Mouse (Mus musculus): Measurements from ENCODE around the gene Fbxl2. TPM values are rescaled to one million over a fixed set of nuclear protein-coding genes. Genes with fewer than 3 reads are reported as not detected.

The Fbxl2 gene
- polyA plus RNA-seq, 1 experiment, result 0.70 TPM

GRCm38 (mm10) chr9:114052866-114053265, 6.9 kb upstream of the Fbxl2 start:
- Histone ChIP-seq H3K9me3 (peaks cover 21% of the 10 kb centered on the region), H3K4me3 (replicated peaks) (no peak overlapping the region), H3K36me3 (replicated peaks; ENCODE audit: low read length) (no peaks in the 10 kb centered on the region), H3K27me3 (replicated peaks) (peaks cover 31% of the 10 kb centered on the region), H3K4me1 (peaks cover 6% of the 10 kb centered on the region; the same call in 1 of the 2 replicates)
- TF ChIP-seq GATA1 (IDR thresholded peaks at IDR 0.05; ENCODE audit: borderline replicate concordance, low read length) (no peak), FLI1 (IDR thresholded peaks at IDR 0.05; ENCODE audit: low read length) (no peak)

DNA sequence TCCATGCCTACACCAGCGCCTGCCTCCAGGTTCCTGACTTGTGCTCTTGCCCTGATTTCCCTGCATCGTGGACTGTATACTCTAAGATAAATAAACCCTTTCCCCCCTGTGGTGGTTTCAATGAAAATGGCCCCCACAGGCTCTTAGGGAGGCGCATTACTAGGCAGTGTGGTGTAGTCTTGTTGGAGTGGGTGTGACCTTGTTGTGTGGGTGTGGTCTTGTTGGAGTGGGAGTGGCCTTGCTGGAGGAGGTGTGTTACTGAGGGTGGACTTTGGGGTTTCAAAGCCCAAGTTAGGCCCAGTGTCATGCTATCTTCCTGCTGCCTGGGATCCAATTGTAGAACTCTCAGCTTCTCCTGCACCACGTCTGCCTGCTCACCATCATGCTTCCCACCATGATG, 6.0 kb upstream of the Fbxl2 start:
- Histone ChIP-seq H3K27me3 (replicated peaks) (peaks cover 23% of the 10 kb centered on the region), H3K36me3 (replicated peaks; ENCODE audit: low read length) (no peaks in the 10 kb centered on the region), H3K4me3 (replicated peaks) (no peak overlapping the region), H3K9me3 (peaks cover 28% of the 10 kb centered on the region), H3K4me1 (no peaks in the 10 kb centered on the region; the same call in 1 of the 2 replicates)
- no peak for TF ChIP-seq FLI1 (IDR thresholded peaks at IDR 0.05; ENCODE audit: low read length)
- TF ChIP-seq GATA1 (IDR thresholded peaks at IDR 0.05; ENCODE audit: borderline replicate concordance, low read length), result no peak

GRCm38 (mm10) chr9:114050778-114051177, 4.8 kb upstream of the Fbxl2 start:
- Histone ChIP-seq H3K36me3 (replicated peaks; ENCODE audit: low read length) (no peaks in the 10 kb centered on the region), H3K4me3 (replicated peaks) (peak overlapping the region; percentile 30), H3K27me3 (replicated peaks) (peaks cover 10% of the 10 kb centered on the region), H3K9me3 (peaks cover 40% of the 10 kb centered on the region), H3K4me1 (no peaks in the 10 kb centered on the region; the same call in 1 of the 2 replicates)
- no peak for TF ChIP-seq FLI1 (IDR thresholded peaks at IDR 0.05; ENCODE audit: low read length)
- no peak for TF ChIP-seq GATA1 (IDR thresholded peaks at IDR 0.05; ENCODE audit: borderline replicate concordance, low read length)

GRCm38 (mm10) chr9:114050106-114050505, 4.1 kb upstream of the Fbxl2 start:
- no peaks in the 10 kb centered on the region for H3K36me3 ChIP-seq (replicated peaks; ENCODE audit: low read length)
- no peaks in the 10 kb centered on the region; the same call in 1 of the 2 replicates for H3K4me1 ChIP-seq
- H3K4me3 ChIP-seq (replicated peaks), result no peak overlapping the region
- peaks cover 40% of the 10 kb centered on the region for H3K9me3 ChIP-seq
- TF ChIP-seq GATA1 (IDR thresholded peaks at IDR 0.05; ENCODE audit: borderline replicate concordance, low read length) (no peak), FLI1 (IDR thresholded peaks at IDR 0.05; ENCODE audit: low read length) (no peak)
- peaks cover 3% of the 10 kb centered on the region for H3K27me3 ChIP-seq (replicated peaks)

DNA sequence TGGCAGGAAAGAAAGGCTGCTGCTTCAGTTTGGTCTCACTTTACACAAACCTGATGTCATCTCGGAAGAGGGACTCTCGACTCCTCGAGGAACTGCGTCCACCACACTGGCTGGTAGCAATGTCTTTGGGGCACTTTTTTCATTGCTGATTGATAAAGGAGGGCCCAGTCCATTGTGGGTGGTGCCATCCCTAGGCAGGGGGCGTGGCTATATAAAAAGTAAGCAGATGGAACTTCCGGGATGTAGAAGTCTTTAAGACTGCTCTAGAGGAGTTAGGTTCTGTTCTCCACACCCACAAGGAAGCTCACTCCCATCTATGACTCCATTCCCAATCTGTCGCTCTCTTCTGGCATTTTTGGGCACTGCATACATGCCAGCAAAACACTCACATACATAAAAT, 685 bp upstream of the Fbxl2 start:
- TF ChIP-seq GATA1 (IDR thresholded peaks at IDR 0.05; ENCODE audit: borderline replicate concordance, low read length) (no peak), FLI1 (IDR thresholded peaks at IDR 0.05; ENCODE audit: low read length) (no peak)

DNA sequence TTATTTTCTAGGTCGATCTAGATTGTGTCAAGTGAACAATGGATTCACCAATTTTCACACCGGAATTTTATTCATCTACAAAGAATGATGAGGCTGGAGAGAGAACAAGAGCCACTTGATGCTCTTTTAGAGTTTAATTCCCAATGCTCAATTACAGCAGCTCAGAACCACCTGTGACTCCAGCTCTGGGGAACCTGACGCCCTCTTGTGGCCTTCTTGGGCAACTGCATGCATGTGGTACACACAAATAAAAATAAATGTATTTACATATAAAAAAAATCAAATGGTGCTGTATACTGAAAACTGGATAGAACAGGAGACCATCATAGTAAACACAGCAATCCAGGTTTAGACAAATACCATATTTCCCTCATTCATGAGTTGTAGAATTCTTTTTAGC, 1.5 kb downstream of the Fbxl2 start:
- no peaks in the 10 kb centered on the region for H3K4me1 ChIP-seq
- H3K36me3 ChIP-seq (replicated peaks; ENCODE audit: low read length), result no peaks in the 10 kb centered on the region
- H3K27me3 ChIP-seq (replicated peaks), result peaks cover 4% of the 10 kb centered on the region
- H3K9me3 ChIP-seq, result peaks cover 34% of the 10 kb centered on the region
- TF ChIP-seq FLI1 (IDR thresholded peaks at IDR 0.05; ENCODE audit: low read length) (no peak), GATA1 (IDR thresholded peaks at IDR 0.05; ENCODE audit: borderline replicate concordance, low read length) (no peak)
- no peak overlapping the region for H3K4me3 ChIP-seq (replicated peaks)

More for the DNA sequence above, 685 bp upstream of the Fbxl2 start:
- Histone ChIP-seq H3K27me3 (replicated peaks) (peaks cover 4% of the 10 kb centered on the region), H3K36me3 (replicated peaks; ENCODE audit: low read length) (no peaks in the 10 kb centered on the region), H3K9me3 (peaks cover 40% of the 10 kb centered on the region), H3K4me1 (no peaks in the 10 kb centered on the region; the same call in 1 of the 2 replicates), H3K4me3 (replicated peaks) (no peak overlapping the region)

DNA sequence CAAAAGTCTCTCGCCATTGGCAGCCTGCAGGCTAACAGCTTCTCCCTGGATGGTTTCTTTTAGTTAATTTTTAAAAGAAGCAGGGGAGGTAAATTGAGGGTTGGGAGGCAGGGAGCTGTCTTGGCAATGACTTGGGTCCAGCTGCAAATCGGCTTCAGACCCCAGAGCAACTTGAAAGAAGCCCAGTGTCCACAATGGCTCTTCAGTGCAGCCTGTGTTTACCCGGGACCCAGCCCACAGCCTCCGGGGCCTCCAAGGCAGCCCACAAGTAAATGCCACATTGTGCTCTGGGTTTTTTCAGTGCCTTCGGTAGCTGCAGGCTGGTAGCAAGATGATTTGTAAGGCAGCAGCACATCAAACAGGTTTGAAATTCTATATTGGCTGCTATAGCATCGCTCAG, 3.5 kb downstream of the Fbxl2 start:
- Histone ChIP-seq H3K4me3 (replicated peaks) (no peak overlapping the region), H3K4me1 (no peaks in the 10 kb centered on the region), H3K9me3 (peaks cover 15% of the 10 kb centered on the region), H3K36me3 (replicated peaks; ENCODE audit: low read length) (no peaks in the 10 kb centered on the region), H3K27me3 (replicated peaks) (peaks cover 4% of the 10 kb centered on the region)
- no peak for TF ChIP-seq FLI1 (IDR thresholded peaks at IDR 0.05; ENCODE audit: low read length)
- no peak for TF ChIP-seq GATA1 (IDR thresholded peaks at IDR 0.05; ENCODE audit: borderline replicate concordance, low read length)

DNA sequence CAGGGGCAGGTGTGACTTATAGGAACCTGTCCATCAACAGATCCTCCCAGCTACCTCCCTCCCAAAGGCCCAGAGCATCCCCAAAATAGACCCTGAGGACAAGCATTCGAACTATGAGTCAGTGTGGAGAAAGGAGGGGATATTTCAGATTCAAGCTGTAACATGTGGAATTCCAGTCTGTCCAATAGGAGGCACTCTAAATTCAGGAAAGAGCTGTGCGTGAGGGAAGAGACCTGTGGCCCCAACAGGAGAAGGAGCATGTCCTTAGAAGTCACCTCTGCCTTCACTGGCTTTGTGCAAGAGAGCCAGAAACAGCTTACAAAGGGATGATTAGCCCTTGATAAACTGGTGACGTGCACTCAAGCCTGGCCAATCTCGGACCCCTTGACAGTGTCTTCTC, 5.0 kb downstream of the Fbxl2 start:
- Histone ChIP-seq H3K9me3 (peaks cover 7% of the 10 kb centered on the region), H3K36me3 (replicated peaks; ENCODE audit: low read length) (no peaks in the 10 kb centered on the region), H3K4me3 (replicated peaks) (no peak overlapping the region), H3K27me3 (replicated peaks) (peaks cover 4% of the 10 kb centered on the region), H3K4me1 (no peaks in the 10 kb centered on the region)
- TF ChIP-seq GATA1 (IDR thresholded peaks at IDR 0.05; ENCODE audit: borderline replicate concordance, low read length) (no peak), FLI1 (IDR thresholded peaks at IDR 0.05; ENCODE audit: low read length) (no peak)

- Histone ChIP-seq H3K4me3 (replicated peaks) (peak overlapping the region; percentile 95), H3K27me3 (replicated peaks) (peaks cover 40% of the 10 kb centered on the region), H3K9me3 (peaks cover 9% of the 10 kb centered on the region), H3K4me1 (peaks cover 21% of the 10 kb centered on the region), H3K36me3 (replicated peaks; ENCODE audit: low read length) (no peaks in the 10 kb centered on the region)
- TF ChIP-seq FLI1 (IDR thresholded peaks at IDR 0.05; ENCODE audit: low read length) (no peak), GATA1 (IDR thresholded peaks at IDR 0.05; ENCODE audit: borderline replicate concordance, low read length) (no peak)
Measured at GRCm38 (mm10) chr9:114026261-114026934, 19.6 kb downstream of the Fbxl2 start.

DNA sequence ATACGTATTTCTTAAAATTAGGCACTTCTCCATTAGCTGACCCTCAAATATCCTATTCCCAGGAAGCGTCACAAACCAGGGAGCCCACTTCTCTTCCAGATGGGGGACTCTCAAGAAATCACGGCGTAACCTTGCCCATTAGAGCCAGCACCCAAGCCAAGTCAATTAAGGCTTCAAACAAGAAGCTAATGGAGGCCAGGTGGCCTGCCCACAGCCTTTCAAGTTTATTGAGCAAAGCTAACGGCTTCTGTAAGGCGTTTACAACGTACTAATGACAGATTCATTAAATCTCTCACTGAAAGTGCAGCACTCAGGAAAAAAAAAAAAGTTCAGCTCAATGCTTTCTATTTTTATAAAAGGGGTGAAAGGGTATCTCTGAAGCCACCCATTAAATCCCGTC, 20.1 kb downstream of the Fbxl2 start:
- peaks cover 38% of the 10 kb centered on the region for H3K27me3 ChIP-seq (replicated peaks)
- H3K36me3 ChIP-seq (replicated peaks; ENCODE audit: low read length), result no peaks in the 10 kb centered on the region
- peak overlapping the region; percentile 95 for H3K4me3 ChIP-seq (replicated peaks)
- TF ChIP-seq GATA1 (IDR thresholded peaks at IDR 0.05; ENCODE audit: borderline replicate concordance, low read length), result no peak
- no peak for TF ChIP-seq FLI1 (IDR thresholded peaks at IDR 0.05; ENCODE audit: low read length)
- peaks cover 21% of the 10 kb centered on the region for H3K4me1 ChIP-seq
- peaks cover 4% of the 10 kb centered on the region for H3K9me3 ChIP-seq

Data from megakaryocyte, embryonic 14.5 days (primary cell).